Mouse (Mus musculus) lung, embryonic 14.5 days (tissue): ENCODE measurements around the gene Ptx4. TPM values are rescaled to one million over a fixed set of nuclear protein-coding genes. Genes with fewer than 3 reads are reported as not detected.

Source experiments
- ATAC-seq: fragments of 200-750 bp; cut with Nextera tagmentation; 2 replicates; pipeline ENCODE4 v1.8.0; 2017; ENCODE audit warnings: mild to moderate bottlenecking, moderate TSS enrichment, moderate library complexity; ENCODE audit not compliant: insufficient read depth
- DNase-seq: peaks from one replicate; pipeline ENCODE4 v3.0.0-alpha.2; 2015
- H3K27ac ChIP-seq: fragments of 300-500 bp; sonication (generic); 2 replicates; pipeline ENCODE4 v1.5.1; 2014; ENCODE audit warnings: low read depth, mild to moderate bottlenecking, moderate library complexity
- H3K27me3 ChIP-seq: fragments of 300-500 bp; sonication (generic); 2 replicates; pipeline ENCODE4 v1.6.1; 2014; ENCODE audit warnings: low read length, control low read depth; ENCODE audit not compliant: insufficient read depth
- H3K36me3 ChIP-seq: fragments of 300-500 bp; sonication (generic); 2 replicates; pipeline ENCODE4 v1.6.1; 2014; ENCODE audit warnings: control low read depth; ENCODE audit not compliant: insufficient read depth
- H3K4me1 ChIP-seq: fragments of 300-500 bp; sonication (generic); 2 replicates; pipeline ENCODE4 v1.6.1; 2014; ENCODE audit warnings: antibody characterized with exemption, control low read depth; ENCODE audit not compliant: insufficient read depth
- H3K4me2 ChIP-seq: fragments of 300-500 bp; sonication (generic); 2 replicates; pipeline ENCODE4 v1.6.1; 2014; ENCODE audit warnings: mild to moderate bottlenecking
- H3K4me3 ChIP-seq: fragments of 300-500 bp; sonication (generic); 2 replicates; pipeline ENCODE4 v1.5.1; 2014; ENCODE audit warnings: low read depth, low read length
- H3K9ac ChIP-seq: fragments of 300-500 bp; sonication (generic); 2 replicates; pipeline ENCODE4 v1.6.1; 2014
- H3K9me3 ChIP-seq: fragments of 300-500 bp; sonication (generic); 2 replicates; pipeline ENCODE4 v1.6.1; 2016; ENCODE audit warnings: low read depth, low read length, control low read depth
- CTCF ChIP-seq: IDR thresholded peaks from 2 replicates; pipeline ENCODE4 v1.5.1; 2016; ENCODE audit warnings: antibody characterized with exemption, low read depth
- WGBS: fragments of 180-500 bp; shearing (Covaris S2); extraction: QIAGEN DNeasy Blood & Tissue Kit; methylation state at CpG from one replicate; pipeline ENCODE4 v1.1.7; 2014; 5-methylcytosine and 5-hydroxymethylcytosine counted together
- polyA plus RNA-seq: library from polyadenylated mRNA; unstranded; fragments of >200 nt; fragmentation: Nextera tagmentation; extraction: Ambion mirVana; gene quantifications from 2 replicates; pipeline ENCODE4 v1.2.1, GENCODE M21; 2014

The Ptx4 gene
- polyA plus RNA-seq, 1 experiment from 2014 or later: not detected

- no peaks in the 10 kb centered on the region for H3K4me1 ChIP-seq
- ATAC-seq: no peak
- TF ChIP-seq CTCF: no peak
- 83% methylated on average over 3 of the region's 3 CpGs for WGBS
- H3K4me3 ChIP-seq: no peak overlapping the region
- no peak overlapping the region for H3K4me2 ChIP-seq
- H3K9ac ChIP-seq: no peak overlapping the region
- H3K9me3 ChIP-seq: no peaks in the 10 kb centered on the region
- DNase-seq: no peak
- no peak overlapping the region for H3K27ac ChIP-seq
- H3K27me3 ChIP-seq: no peaks in the 10 kb centered on the region
- peaks cover 20% of the 10 kb centered on the region for H3K36me3 ChIP-seq
These were observed 44.2 kb downstream of the Ptx4 start for GRCm38 (mm10) chr17:25164770-25165169.

- H3K4me1 ChIP-seq: no peaks in the 10 kb centered on the region
- H3K4me2 ChIP-seq: no peak overlapping the region
- H3K27me3 ChIP-seq: no peaks in the 10 kb centered on the region
- no peak for TF ChIP-seq CTCF
- ATAC-seq: no peak
- 0 out of 2 replicates have a peak, but pooled peaks cover 7% of the 10 kb centered on the region for H3K36me3 ChIP-seq
- no peaks in the 10 kb centered on the region for H3K9me3 ChIP-seq
- H3K27ac ChIP-seq: no peak overlapping the region
- WGBS: 45% methylated on average over 6 of the region's 6 CpGs
- DNase-seq: no peak
- no peak overlapping the region for H3K9ac ChIP-seq
- no peak overlapping the region for H3K4me3 ChIP-seq
These were observed 45.6 kb downstream of the Ptx4 start for GRCm38 (mm10) chr17:25165970-25166671.

GRCm38 (mm10) chr17:25169706-25170105 is 49.1 kb downstream of the Ptx4 start:
- Histone ChIP-seq H3K36me3 (no peaks in the 10 kb centered on the region), H3K9ac (no peak overlapping the region), H3K9me3 (no peaks in the 10 kb centered on the region), H3K4me1 (no peaks in the 10 kb centered on the region), H3K4me3 (no peak overlapping the region), H3K27ac (no peak overlapping the region), H3K4me2 (no peak overlapping the region), H3K27me3 (no peaks in the 10 kb centered on the region)
- no peak for TF ChIP-seq CTCF
- DNase-seq (no peak), ATAC-seq (no peak)
- 92% methylated on average over 2 of the region's 2 CpGs for WGBS

- no peak overlapping the region for H3K9ac ChIP-seq
- TF ChIP-seq CTCF: no peak
- H3K4me2 ChIP-seq: no peak overlapping the region
- no peaks in the 10 kb centered on the region for H3K9me3 ChIP-seq
- ATAC-seq (no peak), DNase-seq (no peak)
- no peaks in the 10 kb centered on the region for H3K27me3 ChIP-seq
- no peak overlapping the region for H3K4me3 ChIP-seq
- H3K36me3 ChIP-seq: no peaks in the 10 kb centered on the region
- H3K4me1 ChIP-seq: no peaks in the 10 kb centered on the region
- 72% methylated on average over 3 of the region's 3 CpGs for WGBS
- H3K27ac ChIP-seq: no peak overlapping the region
These were observed 52.0 kb downstream of the Ptx4 start for GRCm38 (mm10) chr17:25172558-25172957.

Other genes with a start within 250 kb of the Ptx4 start
- gene Nubp2, start 234.4 kb upstream of the Ptx4 start, polyA plus RNA-seq: 53.0 and 56.5 TPM in 2 replicates
- 34.8 and 37.2 TPM in 2 replicates for gene Spsb3, start 234.1 kb upstream of the Ptx4 start, polyA plus RNA-seq
- 21.2 and 23.3 TPM in 2 replicates for gene Eme2, start 225.7 kb upstream of the Ptx4 start, polyA plus RNA-seq
- gene Mrps34, start 225.6 kb upstream of the Ptx4 start, polyA plus RNA-seq: 92.1 and 93.7 TPM in 2 replicates
- gene Nme3, start 224.3 kb upstream of the Ptx4 start, polyA plus RNA-seq: 65.1 and 77.1 TPM in 2 replicates
- gene Mapk8ip3, start 183.8 kb upstream of the Ptx4 start, polyA plus RNA-seq: 32.1 and 34.2 TPM in 2 replicates
- gene Jpt2, start 160.1 kb upstream of the Ptx4 start, polyA plus RNA-seq: 140 and 142 TPM in 2 replicates
- 8.7 and 9.8 TPM in 2 replicates for gene Cramp1l, start 105.0 kb upstream of the Ptx4 start, polyA plus RNA-seq
- gene Ift140, start 104.7 kb upstream of the Ptx4 start, polyA plus RNA-seq: 16.9 and 18.0 TPM in 2 replicates
- 65.2 and 67.1 TPM in 2 replicates for gene Tmem204, start 37.2 kb upstream of the Ptx4 start, polyA plus RNA-seq
- 41.8 and 46.5 TPM in 2 replicates for gene Telo2, start 4.8 kb upstream of the Ptx4 start, polyA plus RNA-seq
- 22.3 and 23.1 TPM in 2 replicates for gene Clcn7, start 12.6 kb downstream of the Ptx4 start, polyA plus RNA-seq
- 0.24 and 0.28 TPM in 2 replicates for gene Ccdc154, start 41.7 kb downstream of the Ptx4 start, polyA plus RNA-seq
- gene Gm38655, start 54.7 kb downstream of the Ptx4 start, polyA plus RNA-seq: 3.6 and 3.7 TPM in 2 replicates
- gene BC003965, start 63.8 kb downstream of the Ptx4 start, polyA plus RNA-seq: 28.5 and 29.2 TPM in 2 replicates
- gene Unkl, start 67.6 kb downstream of the Ptx4 start, polyA plus RNA-seq: 5.8 TPM in 2 replicates
- 36.2 and 38.3 TPM in 2 replicates for gene Gnptg, start 119.4 kb downstream of the Ptx4 start, polyA plus RNA-seq
- gene Tsr3, start 119.4 kb downstream of the Ptx4 start, polyA plus RNA-seq: 46.4 and 46.8 TPM in 2 replicates
- 0.46 and 0.93 TPM in 2 replicates for gene Baiap3, start 135.6 kb downstream of the Ptx4 start, polyA plus RNA-seq
- 756 and 759 TPM in 2 replicates for gene Ube2i, start 153.9 kb downstream of the Ptx4 start, polyA plus RNA-seq
- gene Prss34, start 177.6 kb downstream of the Ptx4 start, polyA plus RNA-seq: 0.45 and 0.72 TPM in 2 replicates
- not detected in 2 replicates for gene Prss28, start 187.9 kb downstream of the Ptx4 start, polyA plus RNA-seq
- gene Prss29, start 197.9 kb downstream of the Ptx4 start, polyA plus RNA-seq: not detected in 2 replicates
- not detected in 2 replicates for gene Tpsab1, start 224.8 kb downstream of the Ptx4 start, polyA plus RNA-seq
- 1.3 and 2.4 TPM in 2 replicates for gene Tpsb2, start 245.5 kb downstream of the Ptx4 start, polyA plus RNA-seq
- gene Tpsg1, start 248.5 kb downstream of the Ptx4 start, polyA plus RNA-seq: 0.25 and 0.31 TPM in 2 replicates